Mouse (Mus musculus) common myeloid progenitor, adult 5-6 weeks (primary cell): ENCODE results near the gene Fastkd1. TPM values are rescaled to one million over a fixed set of nuclear protein-coding genes. Genes with fewer than 3 reads are reported as not detected.
"Not testable (repeated sequence)": the region's sequence is repeated elsewhere in the genome, so short reads cannot be mapped to it uniquely, and the experiment has no call there.

ENCODE experiments used
- ATAC-seq: replicated peaks from 2 replicates; pipeline ENCODE4 v1.8.0; 2016; ENCODE audit warnings: low read depth, mild to moderate bottlenecking, moderate TSS enrichment, inconsistent platforms; ENCODE audit not compliant: poor library complexity, severe bottlenecking
- total RNA-seq: library from RNA; stranded (forward); fragments of 200-1000, 187-1606 nt; gene quantifications from 2 replicates; pipeline ENCODE4 v1.2.3, GENCODE M21; 2017

The Fastkd1 gene
- total RNA-seq, result 17.8 and 20.9 TPM in 2 replicates

DNA sequence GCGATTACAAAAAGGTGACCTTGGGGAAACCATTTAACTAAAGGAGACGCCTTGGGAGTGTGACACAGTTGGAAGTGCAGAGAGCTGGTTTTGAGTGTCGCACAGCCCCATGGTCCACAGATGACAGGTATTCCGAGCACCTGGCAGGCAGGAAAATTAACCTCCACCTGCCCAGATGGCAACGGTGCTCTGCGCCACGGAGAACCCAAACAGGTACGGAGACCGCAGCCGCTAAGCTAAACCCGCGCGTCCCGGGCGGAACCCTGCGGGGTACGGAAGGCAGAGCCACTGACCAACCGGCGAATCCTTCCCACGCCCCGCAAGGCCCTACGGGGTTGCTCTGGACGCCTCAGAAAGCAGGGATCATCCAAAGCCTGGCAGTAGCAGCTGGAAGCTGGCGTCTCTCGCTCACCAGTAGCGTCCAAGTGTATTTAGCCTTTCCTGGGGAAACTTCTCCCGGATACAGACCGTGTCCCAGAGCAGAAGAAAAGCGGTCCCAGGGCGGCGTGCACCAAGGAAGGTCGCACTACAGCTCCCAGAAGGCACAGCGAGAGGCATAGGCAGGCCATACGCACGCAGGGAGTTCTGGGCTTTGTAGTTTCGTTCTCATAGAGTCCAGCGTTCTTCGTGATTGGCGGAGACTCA lies at the start of gene Fastkd1:
Gene Fastkd1 (minus strand): TSS at position 536 of the 645 bp plus-strand sequence.
- peak; percentile 99 for ATAC-seq

DNA sequence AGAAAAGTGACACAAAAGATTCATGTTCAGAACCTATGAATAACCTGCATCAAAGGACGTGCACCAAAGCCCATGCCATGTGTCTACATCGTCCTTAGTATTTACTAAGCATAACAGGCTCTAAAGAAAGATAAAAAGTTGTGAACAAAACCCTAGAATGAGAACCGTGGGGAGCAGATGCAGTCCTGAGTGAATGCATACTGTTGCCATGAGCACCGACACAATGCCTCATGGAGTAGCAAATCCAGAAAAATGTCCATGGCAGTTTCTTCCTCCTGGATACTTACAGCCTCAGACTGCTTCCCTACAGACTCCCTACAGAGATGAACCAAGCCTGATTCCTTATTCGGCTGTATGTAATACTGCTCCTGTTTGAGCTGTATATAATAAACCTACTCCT lies 47.7 kb upstream of the Fastkd1 start:
- no peak for ATAC-seq

DNA sequence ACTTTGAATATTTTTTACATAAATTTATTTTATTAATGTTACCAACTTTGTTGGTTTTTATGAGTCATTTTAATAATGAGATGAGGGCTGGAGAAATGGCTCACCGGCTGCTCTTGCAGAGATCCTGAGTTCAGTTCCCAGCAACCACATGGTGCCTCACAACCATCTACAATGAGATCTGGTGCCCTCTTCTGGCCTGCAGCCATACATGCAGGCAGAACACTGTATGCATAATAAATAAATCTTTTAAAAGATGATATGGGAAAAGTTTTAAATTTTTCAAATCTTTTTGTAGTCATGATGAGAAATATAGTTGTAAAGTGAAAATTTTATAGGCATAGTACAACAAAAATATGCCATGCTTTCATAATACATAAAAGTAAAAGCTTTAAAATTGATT lies 31.8 kb upstream of the Fastkd1 start:
- ATAC-seq, result no peak

DNA sequence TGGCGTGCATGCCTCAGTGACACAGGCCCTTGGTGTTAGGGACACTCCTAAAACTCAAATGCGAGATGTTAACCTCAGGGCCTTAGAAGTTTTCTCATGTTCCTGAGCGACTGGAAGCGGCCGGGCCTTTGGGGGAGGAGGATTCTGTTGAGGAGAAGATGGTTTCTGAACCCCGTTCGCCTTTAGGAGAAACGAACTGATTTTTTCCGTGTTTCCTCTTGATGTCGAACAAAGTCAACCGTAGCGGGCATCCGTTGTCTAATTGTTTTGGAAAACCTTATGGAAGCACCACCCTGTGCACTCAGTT lies 10.2 kb upstream of the Fastkd1 start:
- no peak for ATAC-seq

DNA sequence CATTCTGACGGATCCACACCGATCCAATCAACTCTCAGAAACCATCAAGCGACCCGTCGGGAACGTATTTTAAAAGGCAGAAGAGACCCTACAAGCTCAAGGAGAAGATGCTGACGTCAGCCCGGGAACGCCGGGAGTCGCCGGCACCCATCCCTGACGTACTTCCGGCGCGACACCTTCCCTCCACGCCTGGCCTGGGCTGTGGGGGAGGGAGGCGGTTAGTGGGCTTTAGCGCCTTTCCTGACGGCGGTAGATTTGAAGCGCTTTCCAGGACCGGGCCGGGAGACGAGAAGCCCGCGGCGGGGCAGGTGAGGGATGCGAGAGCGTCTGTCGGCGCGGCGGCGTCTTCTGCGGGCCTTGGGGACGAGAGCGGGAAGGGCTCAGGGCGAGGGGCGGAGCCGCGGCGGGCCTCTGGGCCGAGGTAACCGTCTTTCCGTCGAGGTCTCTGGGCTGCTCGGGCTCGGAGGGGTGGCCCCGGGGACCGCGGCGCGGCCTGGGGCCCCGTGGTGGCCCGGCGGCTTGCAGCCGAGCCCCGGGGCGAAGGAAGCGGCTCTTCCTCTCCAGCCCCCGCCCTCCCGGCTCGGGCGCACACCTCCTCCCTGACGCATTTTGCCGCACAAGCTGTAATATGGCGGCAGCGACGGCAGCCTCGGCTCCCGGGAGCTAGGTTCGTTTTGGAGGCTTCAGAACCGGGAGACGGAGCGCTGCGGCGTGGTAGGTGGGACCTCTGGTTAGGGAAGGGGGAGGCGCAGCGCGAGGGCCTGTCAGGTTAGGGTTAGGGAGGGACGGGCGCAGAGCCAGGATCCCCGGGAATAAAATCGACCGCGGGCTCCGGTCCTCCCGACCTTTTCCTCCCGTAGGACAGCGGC lies 9.6 kb upstream of the Fastkd1 start:
- peak; percentile 82 for ATAC-seq

DNA sequence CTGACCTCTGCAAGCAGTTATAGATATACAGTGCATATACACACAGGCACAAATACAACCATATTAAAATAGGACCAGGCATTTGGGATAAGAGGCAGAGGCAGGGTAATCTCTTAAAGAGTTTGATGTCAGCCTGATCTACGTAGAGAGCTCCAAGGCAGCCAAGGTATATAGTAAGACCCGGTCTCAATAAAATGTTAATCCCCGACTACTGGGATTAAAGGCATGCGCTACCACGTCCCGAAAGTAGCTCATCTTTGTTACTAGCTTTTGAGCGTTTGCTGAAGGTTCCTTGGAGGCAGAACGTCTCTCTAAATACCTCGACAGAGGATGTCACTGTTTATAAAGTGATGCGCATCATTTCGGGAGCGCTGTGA lies 8.9 kb upstream of the Fastkd1 start, which contains the start of gene Ppig:
Gene Ppig (plus strand): TSS at position 273 of the 377 bp plus-strand sequence.
- no peak for ATAC-seq

DNA sequence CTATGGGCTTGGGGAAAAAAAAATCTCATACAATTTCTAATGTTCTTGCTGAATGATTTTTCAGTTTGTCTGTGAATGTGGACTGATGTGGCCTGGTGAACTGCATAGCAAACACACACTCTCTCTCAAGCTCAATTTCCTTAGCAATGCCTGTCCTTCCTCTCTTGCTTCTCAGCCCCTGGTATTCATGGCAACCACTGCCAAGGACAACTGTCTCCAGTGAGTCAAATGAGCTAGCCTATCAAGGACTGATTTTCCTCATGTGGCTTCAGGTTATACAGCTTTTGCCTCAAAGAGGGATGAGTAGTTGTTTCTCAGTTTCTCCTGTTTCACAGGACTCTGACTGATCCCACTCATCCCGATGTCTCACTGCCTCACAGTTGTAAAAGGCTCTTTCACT lies 5.8 kb upstream of the Fastkd1 start:
- no peak for ATAC-seq

DNA sequence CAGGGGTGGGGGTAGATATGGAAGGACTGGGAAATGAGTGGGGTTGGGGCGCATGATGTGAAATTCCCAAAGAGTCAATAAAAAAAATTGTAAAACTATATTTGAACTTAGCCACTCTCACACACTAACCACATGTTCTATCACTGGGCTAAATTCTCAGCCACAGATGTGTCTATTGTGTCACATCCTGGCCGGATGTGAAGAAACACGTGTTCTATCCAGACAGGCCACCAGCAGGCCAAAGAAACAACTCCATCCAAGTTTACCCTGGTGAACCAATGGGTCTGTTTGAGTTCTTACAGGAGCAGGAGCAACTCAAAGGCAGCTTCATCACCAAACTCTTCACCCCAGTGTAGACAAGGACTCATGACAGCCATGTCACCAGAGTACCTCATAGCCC lies 3.2 kb upstream of the Fastkd1 start:
- ATAC-seq, result peak; percentile 30; the same call in 1 of the 2 replicates

DNA sequence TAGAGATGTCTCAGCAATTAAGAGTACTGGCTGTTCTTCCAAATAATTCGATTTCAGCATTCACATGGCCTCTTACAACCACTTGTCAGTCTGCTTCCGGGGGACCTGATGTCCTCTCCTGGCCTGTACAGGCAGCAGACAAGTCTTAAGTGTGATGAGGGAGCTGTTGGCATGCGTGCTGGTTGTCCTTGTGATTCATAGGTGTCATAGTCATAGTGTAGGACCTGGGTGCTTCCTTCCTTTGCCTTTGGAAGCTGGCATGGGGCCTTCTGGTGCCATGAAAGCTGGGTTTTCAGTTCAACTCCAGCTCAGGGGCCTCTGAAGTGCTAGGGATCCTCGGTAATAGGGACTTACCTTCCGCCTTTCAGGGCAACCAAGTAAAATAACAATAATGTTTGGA lies 810 bp upstream of the Fastkd1 start:
- no peak for ATAC-seq

DNA sequence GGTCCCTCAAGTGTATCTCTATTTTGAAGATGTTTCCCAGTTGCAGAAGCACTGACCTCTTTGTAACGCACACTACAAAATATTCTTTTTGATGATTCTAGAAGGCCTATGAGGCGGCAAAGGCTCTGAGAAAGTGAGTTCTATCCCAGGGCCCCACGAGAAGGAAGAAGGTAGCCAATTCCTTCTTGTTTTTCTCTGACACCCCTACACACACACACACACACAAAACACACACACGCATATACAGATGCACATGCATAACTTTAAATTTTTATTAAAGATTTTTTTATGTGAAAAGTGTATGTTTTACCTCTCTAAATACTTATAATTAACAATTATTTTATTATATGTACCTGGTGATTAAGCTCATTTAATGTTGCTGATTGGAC lies 304 bp upstream of the Fastkd1 start:
- no peak for ATAC-seq

DNA sequence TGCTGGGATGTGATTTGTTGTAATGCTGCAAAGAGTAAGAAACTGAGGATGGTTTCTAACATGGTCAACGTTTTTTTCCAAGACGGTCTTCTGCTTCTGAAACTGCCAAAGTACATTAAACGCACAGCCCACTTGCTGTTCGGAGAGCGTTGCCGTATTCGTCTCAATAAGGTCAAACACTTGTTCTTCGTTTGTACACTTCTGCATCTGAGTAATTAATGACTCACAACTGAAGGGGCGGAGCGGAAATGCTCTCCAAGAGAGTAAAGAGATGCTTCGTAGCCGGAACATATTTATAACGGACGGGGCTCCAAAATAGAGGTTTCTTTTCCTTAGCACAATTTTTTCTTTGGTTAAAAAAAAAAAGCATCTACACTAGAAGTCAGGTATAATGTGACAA lies 1.1 kb downstream of the Fastkd1 start:
- no peak for ATAC-seq

DNA sequence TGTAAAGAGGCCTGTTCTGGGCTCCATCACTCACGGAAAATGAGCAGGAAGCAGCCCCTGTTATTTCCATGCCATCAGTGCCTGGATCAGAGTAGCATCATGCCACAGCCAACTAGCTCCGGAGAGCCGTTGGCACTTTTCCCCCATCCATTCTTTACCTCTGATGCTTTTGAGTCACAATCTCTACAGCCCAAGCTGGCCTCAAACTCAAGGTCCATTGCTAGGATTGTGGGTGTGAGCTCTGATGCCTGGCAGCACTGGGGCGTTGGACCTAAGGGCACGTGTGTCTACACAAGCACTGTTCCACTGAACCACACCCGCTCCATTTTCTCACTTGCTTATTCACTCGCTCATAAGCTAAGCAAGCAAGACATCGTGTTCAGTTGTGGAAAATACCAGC lies 12.9 kb downstream of the Fastkd1 start:
- ATAC-seq, result no peak

DNA sequence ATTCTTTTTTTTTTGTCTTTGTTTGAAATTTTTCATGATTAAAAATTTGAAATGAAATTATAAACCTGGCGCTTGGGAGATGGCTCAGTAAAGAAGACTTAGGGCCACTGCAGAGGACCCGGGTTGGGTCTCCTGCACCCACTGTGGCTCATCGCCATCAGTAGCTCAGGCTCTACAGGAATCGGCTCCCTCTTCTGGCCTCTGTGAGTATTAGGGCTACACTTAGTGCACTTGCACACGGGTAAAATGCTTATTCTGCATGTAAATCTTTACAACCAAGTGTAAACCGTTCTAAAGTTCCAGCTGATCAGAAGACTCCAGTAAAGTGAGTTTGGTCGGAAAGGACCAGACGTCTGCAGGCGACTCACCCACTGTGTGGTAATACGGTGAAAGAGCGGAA lies 19.8 kb downstream of the Fastkd1 start:
- no peak for ATAC-seq

DNA sequence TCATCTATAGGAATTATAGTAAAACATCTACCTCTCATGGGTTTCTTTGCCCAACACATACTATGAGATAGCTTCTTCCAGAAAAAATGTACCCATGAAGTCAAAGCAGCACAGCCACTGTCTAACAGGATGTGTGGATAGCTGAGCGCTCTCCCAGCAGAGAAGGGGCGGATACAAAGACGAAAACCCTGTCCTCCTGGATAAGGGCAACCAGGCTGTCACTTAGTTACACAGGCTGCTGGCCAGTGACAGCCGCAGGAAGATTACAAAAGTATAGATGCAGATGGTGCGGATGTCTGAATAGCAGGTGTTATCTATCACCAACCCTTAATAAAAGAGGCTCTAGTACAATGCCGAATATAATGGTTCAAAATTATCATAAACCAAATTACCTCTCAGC lies 22.5 kb downstream of the Fastkd1 start:
- ATAC-seq, result no peak

DNA sequence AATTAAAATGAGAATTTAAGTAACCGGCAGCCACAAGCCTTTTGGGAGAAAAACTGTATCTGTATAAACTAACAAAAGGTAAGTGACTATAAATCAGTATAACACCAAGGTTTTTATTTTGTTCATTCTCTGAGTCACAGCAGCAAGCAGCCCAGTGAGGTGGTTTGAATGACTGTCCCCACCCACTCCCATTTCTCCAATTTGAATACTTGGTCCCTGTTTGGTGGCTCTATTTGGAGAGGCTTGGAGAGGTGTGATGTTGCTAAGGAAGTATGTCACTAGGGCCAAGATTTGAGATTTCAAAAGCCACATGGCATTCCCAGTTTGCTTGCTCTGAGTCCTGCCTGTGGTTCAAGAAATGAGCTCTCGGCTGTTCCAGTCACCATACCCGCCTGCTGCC lies 23.1 kb downstream of the Fastkd1 start:
- ATAC-seq, result no peak

DNA sequence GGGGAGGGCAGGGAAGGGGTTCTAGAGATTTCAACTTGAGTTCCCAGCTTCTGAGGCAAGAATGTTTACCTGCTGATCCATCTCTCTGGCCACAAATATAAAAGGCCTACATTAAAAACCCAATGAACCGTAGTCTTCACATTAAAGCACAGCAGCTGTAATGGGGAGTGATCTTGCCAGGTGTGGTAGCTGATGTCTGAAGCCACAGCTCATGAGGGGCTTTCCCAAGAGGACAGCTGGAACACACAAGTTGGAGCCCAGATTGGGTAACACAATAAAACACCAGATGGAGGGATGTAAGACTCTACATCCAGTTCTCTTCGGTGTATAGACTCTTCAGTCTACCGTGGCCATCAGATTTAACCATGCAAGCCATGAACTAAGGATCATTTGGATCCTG lies 28.8 kb downstream of the Fastkd1 start:
- ATAC-seq, result no peak

DNA sequence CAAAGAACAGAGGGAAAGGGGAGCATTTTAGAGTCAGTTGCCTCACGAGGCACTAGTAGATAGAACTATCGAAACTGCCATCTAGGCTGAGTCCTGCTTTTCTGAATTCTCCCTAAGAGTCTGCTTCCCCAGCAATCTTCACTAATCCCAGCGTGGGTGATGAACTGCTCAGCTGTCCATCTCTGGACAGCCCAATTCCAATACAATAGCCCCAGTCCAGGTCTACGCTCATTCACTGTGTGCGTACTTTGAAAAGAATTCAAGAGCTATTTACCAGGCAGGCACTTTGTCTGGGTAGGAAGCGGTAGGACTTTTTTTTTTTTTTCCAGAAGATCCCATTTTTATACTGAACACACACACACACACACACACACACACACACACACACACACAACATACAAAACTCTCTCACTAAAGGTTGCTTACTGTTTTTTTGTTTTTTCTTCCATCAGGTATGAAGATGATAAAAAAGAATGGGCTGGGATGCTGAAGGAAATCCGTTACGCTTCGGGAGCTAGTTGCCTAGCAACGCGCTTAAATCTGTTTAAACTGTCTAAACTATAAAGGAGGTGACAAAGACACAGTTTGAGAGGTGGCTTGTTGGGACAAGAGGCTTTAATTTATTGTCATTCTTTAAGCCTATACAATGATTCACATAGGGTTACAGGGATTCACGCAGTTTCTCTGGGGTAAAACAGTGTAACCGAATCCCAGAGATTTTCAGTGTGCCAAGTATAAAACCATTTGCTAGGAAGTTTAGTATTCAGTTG lies 30.1 kb downstream of the Fastkd1 start:
- ATAC-seq, result no peak

DNA sequence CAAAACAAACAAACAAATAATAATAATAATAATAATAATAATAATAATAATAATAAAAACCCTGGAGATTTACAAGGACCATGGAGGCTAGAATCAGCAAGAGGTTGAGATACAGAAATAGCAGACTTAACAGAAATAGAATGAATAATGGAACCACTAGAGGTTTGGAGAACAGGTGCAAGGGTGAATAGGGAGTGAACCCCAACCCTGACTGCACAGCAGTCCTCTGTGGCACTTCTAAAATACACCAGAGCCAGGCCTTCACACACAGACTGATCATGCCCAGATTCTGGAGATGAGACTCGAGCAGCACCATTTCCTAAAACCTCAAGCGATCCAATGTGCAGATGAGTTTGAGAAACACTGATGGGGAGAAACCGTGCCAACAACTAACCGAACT lies 31.4 kb downstream of the Fastkd1 start:
- no peak for ATAC-seq

DNA sequence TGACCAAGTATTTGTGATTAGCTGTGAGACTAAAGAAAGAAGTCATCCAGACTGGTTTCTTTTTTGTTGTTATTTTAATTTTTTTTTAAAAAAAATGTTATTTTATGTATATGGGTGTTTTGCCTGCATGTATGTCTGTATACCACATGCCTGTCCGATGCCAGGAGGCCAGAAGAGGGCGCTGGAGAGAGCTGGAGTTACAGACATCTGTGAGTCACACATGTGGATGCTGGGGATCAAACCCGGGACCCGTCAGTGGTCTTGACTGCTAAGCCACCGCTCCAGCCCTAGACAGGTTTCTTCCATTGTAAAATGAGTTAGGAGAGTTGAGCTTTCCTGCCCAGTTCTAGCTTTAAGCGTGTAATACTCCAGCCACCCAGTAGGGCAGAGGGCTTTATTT lies 33.3 kb downstream of the Fastkd1 start:
- 0 out of 2 replicates have a peak, but pooled peaks have one; percentile 22 for ATAC-seq

DNA sequence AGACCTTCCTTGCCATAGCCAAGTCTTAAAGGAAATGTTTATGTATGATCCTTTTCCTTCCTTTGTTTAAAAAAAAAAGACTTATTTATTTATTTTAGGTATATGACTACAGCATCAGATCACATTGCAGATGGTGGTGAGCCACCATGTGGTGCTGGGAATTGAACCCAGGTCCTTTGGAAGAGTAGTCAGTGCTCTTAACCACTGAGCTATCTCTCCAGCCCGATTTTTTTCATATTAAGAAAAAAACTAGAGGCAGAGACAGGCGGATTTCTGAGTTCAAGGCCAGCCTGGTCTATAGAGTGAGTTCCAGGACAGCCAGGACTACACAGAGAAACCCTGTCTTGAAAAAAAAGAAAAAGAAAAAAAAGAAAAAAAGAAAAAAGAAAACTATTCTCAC lies 36.1 kb downstream of the Fastkd1 start:
- ATAC-seq, result not testable (repeated sequence)

DNA sequence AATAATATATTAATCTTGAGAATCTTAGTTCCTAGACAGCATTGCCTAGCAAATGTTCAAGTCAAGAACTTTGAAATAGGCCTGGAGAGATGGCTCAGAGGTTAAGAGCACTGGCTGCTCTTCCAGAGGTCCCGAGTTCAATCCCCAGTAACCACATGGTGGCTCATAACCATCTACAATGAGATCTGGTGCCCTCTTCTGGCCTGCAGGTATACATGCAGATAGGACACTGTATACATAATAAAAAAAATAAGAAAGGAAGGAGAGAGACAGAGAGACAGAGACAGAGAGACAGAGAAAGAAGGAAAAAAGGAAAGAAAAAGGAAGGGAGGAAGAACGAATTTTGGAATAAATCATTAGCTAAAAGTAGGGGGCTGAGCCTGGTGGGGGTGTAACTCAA lies 36.6 kb downstream of the Fastkd1 start:
- no peak for ATAC-seq
